Mouse (Mus musculus): ENCODE results near the gene Map2.

GRCm38 (mm10) chr1:66226372-66227368 is 51.6 kb downstream of the Map2 start:
- no peak for TF ChIP-seq CTCF (IDR thresholded peaks at IDR 0.05; ENCODE audit: insufficient read depth, low read length)
- no peak for TF ChIP-seq POLR2A (IDR thresholded peaks at IDR 0.05; ENCODE audit: borderline replicate concordance, extremely low read depth, low read depth, low read length)

Measured in lung, adult 2 months (tissue).